Mouse (Mus musculus) liver, adult (tissue): ENCODE results near the gene Abhd11.

Experiments used
- GATA4 ChIP-seq: IDR thresholded peaks from 2 replicates; pipeline ENCODE4 v1.6.1; 2014; ENCODE audit warnings: mild to moderate bottlenecking, low read length; ENCODE audit not compliant: insufficient replicate concordance

The Abhd11 gene

GRCm38 (mm10) chr5:135008671-135009589 is at the start of gene Abhd11:
TSS of gene Abhd11 (plus strand) at chr5:135009152.
- no peak; the same call in 1 of the 2 replicates for TF ChIP-seq GATA4

- TF ChIP-seq GATA4, result no peak
Measured at GRCm38 (mm10) chr5:134960430-134960829, 48.5 kb upstream of the Abhd11 start.

- no peak for TF ChIP-seq GATA4
Measured at GRCm38 (mm10) chr5:134961519-134961918, 47.4 kb upstream of the Abhd11 start.

GRCm38 (mm10) chr5:134963546-134963945 is 45.4 kb upstream of the Abhd11 start:
- TF ChIP-seq GATA4, result no peak

- TF ChIP-seq GATA4, result no peak
Measured at GRCm38 (mm10) chr5:134965473-134965851, 43.5 kb upstream of the Abhd11 start.

- no peak for TF ChIP-seq GATA4
Measured at GRCm38 (mm10) chr5:134965852-134966821, 42.8 kb upstream of the Abhd11 start.

- TF ChIP-seq GATA4, result no peak
Measured at GRCm38 (mm10) chr5:134967164-134967944, 41.6 kb upstream of the Abhd11 start.

- no peak for TF ChIP-seq GATA4
Measured at GRCm38 (mm10) chr5:134970671-134971070, 38.3 kb upstream of the Abhd11 start.

- no peak for TF ChIP-seq GATA4
Measured at GRCm38 (mm10) chr5:134973081-134973480, 35.9 kb upstream of the Abhd11 start.

- TF ChIP-seq GATA4, result no peak
Measured at GRCm38 (mm10) chr5:134973526-134973925, 35.4 kb upstream of the Abhd11 start.

GRCm38 (mm10) chr5:134974294-134974693 is 34.7 kb upstream of the Abhd11 start:
- TF ChIP-seq GATA4, result no peak

- TF ChIP-seq GATA4, result no peak
Measured at GRCm38 (mm10) chr5:134974921-134975320, 34.0 kb upstream of the Abhd11 start.

- no peak for TF ChIP-seq GATA4
Measured at GRCm38 (mm10) chr5:134976164-134976563, 32.8 kb upstream of the Abhd11 start.

- no peak for TF ChIP-seq GATA4
Measured at GRCm38 (mm10) chr5:134976577-134977250, 32.2 kb upstream of the Abhd11 start.
